8 mouse cellular contexts compared by ENCODE assay signal in genomic region chr11:58949480-58950431, GRCm38 (mm10). TPM values are rescaled to one million over a fixed set of nuclear protein-coding genes. Genes with fewer than 3 reads are reported as not detected.
DNase-seq lines count a peak whose midpoint lies in the region; ATAC-seq and TF ChIP-seq lines count a peak whose summit lies in the region.

No protein-coding gene starts in this region.

- WGBS in heart, postnatal 0 days: 26% methylated on average over 20 of the region's 20 CpGs
- WGBS in forebrain, embryonic 11.5 days: 2% methylated on average over 20 of the region's 20 CpGs

- peak overlapping the region; percentile 53 for H3K4me2 ChIP-seq in heart, postnatal 0 days (ENCODE audit: low read depth, low read length)
- H3K4me2 ChIP-seq in forebrain, embryonic 11.5 days (ENCODE audit: low read depth, low read length, severe bottlenecking): peak overlapping the region; percentile 62

- ATAC-seq in heart, postnatal 0 days (ENCODE audit: insufficient read depth, low read depth): no peak
- ATAC-seq in forebrain, embryonic 11.5 days (replicated peaks; ENCODE audit: low FRiP score): peak; percentile 57

- H3K4me1 ChIP-seq in heart, postnatal 0 days (ENCODE audit: control insufficient read depth, insufficient read depth): peaks cover 11% of the 10 kb centered on the region
- H3K4me1 ChIP-seq in forebrain, embryonic 11.5 days (replicated peaks; ENCODE audit: control insufficient read depth, insufficient read depth, low read length): peaks cover 4% of the 10 kb centered on the region; the same call in 1 of the 2 replicates

- H3K27ac ChIP-seq in heart, postnatal 0 days (ENCODE audit: low read depth): peak overlapping the region; percentile 61; the same call in 1 of the 2 replicates
- peak overlapping the region; percentile 96 for H3K27ac ChIP-seq in forebrain, embryonic 11.5 days (ENCODE audit: low read depth, low read length)
- no peak overlapping the region for H3K27ac ChIP-seq in gastrocnemius, adult 2 months

- H3K4me3 ChIP-seq in heart, postnatal 0 days (ENCODE audit: low read depth, low read length): peak overlapping the region; percentile 29
- H3K4me3 ChIP-seq in forebrain, embryonic 11.5 days (ENCODE audit: low read depth, low read length): peak overlapping the region; percentile 55
- H3K4me3 ChIP-seq in gastrocnemius, adult 2 months: no peak overlapping the region; the same call in 1 of the 2 replicates

- DNase-seq in heart, postnatal 0 days (ENCODE audit: low spot score): peak; percentile 5
- DNase-seq in heart, adult 8-10 months (ENCODE audit: low spot score): no peak
- peak; percentile 97 for DNase-seq in brain, adult 2 months (ENCODE audit: low read depth, low spot score)
- peak; percentile 80 for DNase-seq in forebrain, embryonic 11.5 days (ENCODE audit: low spot score)
- DNase-seq in left cerebral cortex, postnatal 36 days (ENCODE audit: low spot score in 2 of 2): peak; percentile 52 to 67
- peak; percentile 79 for DNase-seq in retina, embryonic 14.5 days (ENCODE audit: low spot score)
- DNase-seq in gastrocnemius, adult 2 months: no peak
- DNase-seq in ovary, postnatal 14 days (ENCODE audit: low spot score): no peak

- H3K9me3 ChIP-seq in heart, postnatal 0 days (replicated peaks; ENCODE audit: control insufficient read depth, low read length): no peaks in the 10 kb centered on the region
- H3K9me3 ChIP-seq in forebrain, embryonic 11.5 days (ENCODE audit: control insufficient read depth, low read length): no peaks in the 10 kb centered on the region

- peaks cover 29% of the 10 kb centered on the region for H3K27me3 ChIP-seq in heart, postnatal 0 days (ENCODE audit: control insufficient read depth, insufficient read depth, low read length)
- no peaks in the 10 kb centered on the region for H3K27me3 ChIP-seq in forebrain, embryonic 11.5 days (ENCODE audit: control insufficient read depth, insufficient read depth, low read length)

- no peak for TF ChIP-seq CTCF in heart, postnatal 0 days (IDR thresholded peaks at IDR 0.05; ENCODE audit: low read depth)
- no peak for TF ChIP-seq CTCF in gastrocnemius, adult 2 months (IDR thresholded peaks at IDR 0.05)

- intact Hi-C loops in left cerebral cortex, postnatal 36 days (cut with DNase I): no loop called here
- intact Hi-C loops in gastrocnemius, adult 2 months (cut with DNase I): no loop called here

- no peaks in the 10 kb centered on the region for H3K36me3 ChIP-seq in heart, postnatal 0 days (replicated peaks; ENCODE audit: control insufficient read depth, insufficient read depth, low read length)
- no peaks in the 10 kb centered on the region for H3K36me3 ChIP-seq in forebrain, embryonic 11.5 days (ENCODE audit: control insufficient read depth, insufficient read depth, low read length)

- no peak for TF ChIP-seq EP300 in heart, postnatal 0 days (IDR thresholded peaks at IDR 0.05; ENCODE audit: low read depth)

- no peak overlapping the region for H3K9ac ChIP-seq in heart, postnatal 0 days (replicated peaks; ENCODE audit: low read depth, low read length)
- peak overlapping the region; percentile 87 for H3K9ac ChIP-seq in forebrain, embryonic 11.5 days (ENCODE audit: low read length)

RNA-seq across cellular contexts. Expression of gene Hist3h2ba, which starts 1.0 kb away (rescaled TPM):
- 26.3 and 44.3 TPM in 2 replicates for total RNA-seq in heart, postnatal 0 days (2014; rRNA removed; ENCODE audit: low replicate concordance)
- polyA plus RNA-seq in heart, postnatal 0 days (2015; fragmentation: Nextera tagmentation; extraction: Ambion mirVana): 7.0 and 8.2 TPM in 2 replicates
- 1 to 10 TPM in 3 of 4 experiments, not detected in 1; 1.3 to 1.4 (median 1.3) TPM for total RNA-seq in heart, adult 8-10 months (2022)
- polyA plus RNA-seq in forebrain, embryonic 11.5 days (2014; fragmentation: Nextera tagmentation; extraction: Ambion mirVana): 84.9 and 93.6 TPM in 2 replicates
- 100 to 1,000 TPM; 103 to 124 TPM for total RNA-seq in left cerebral cortex, postnatal 36 days (2021)
- not detected for total RNA-seq in gastrocnemius, adult 2 months (2021)

RNA-seq across cellular contexts. Expression of gene Hist3h2a, which starts 4.7 kb away (rescaled TPM):
- 90.4 and 94.8 TPM in 2 replicates for total RNA-seq in heart, postnatal 0 days (2014; rRNA removed; ENCODE audit: low replicate concordance)
- polyA plus RNA-seq in heart, postnatal 0 days (2015; fragmentation: Nextera tagmentation; extraction: Ambion mirVana): 43.1 and 63.4 TPM in 2 replicates
- 10 to 100 TPM; 10.5 to 17.8 (median 16.0) TPM for total RNA-seq in heart, adult 8-10 months (2022)
- polyA plus RNA-seq in forebrain, embryonic 11.5 days (2014; fragmentation: Nextera tagmentation; extraction: Ambion mirVana): 52.9 and 54.1 TPM in 2 replicates
- total RNA-seq in left cerebral cortex, postnatal 36 days (2021): 10 to 100 TPM; 60.9 to 64.1 TPM
- 10 to 100 TPM; 10.5 to 11.3 TPM for total RNA-seq in gastrocnemius, adult 2 months (2021)

RNA-seq across cellular contexts. Expression of gene Trim17, which starts 4.7 kb away (rescaled TPM):
- total RNA-seq in heart, postnatal 0 days (2014; rRNA removed; ENCODE audit: low replicate concordance): 0.62 TPM in 1 of 2 replicates, not detected in the other
- 0.26 and 0.33 TPM in 2 replicates for polyA plus RNA-seq in heart, postnatal 0 days (2015; fragmentation: Nextera tagmentation; extraction: Ambion mirVana)
- under 1 TPM in 3 of 4 experiments, not detected in 1; 0.06 to 0.20 (median 0.08) TPM for total RNA-seq in heart, adult 8-10 months (2022)
- 0.21 and 0.75 TPM in 2 replicates for polyA plus RNA-seq in forebrain, embryonic 11.5 days (2014; fragmentation: Nextera tagmentation; extraction: Ambion mirVana)
- total RNA-seq in left cerebral cortex, postnatal 36 days (2021): 1 to 10 TPM; 4.8 to 5.7 TPM
- total RNA-seq in gastrocnemius, adult 2 months (2021): under 1 TPM; 0.08 to 0.33 TPM

RNA-seq across cellular contexts. Expression of gene Rnf187, which starts 11.0 kb away (rescaled TPM):
- total RNA-seq in heart, postnatal 0 days (2014; rRNA removed; ENCODE audit: low replicate concordance): 301 and 362 TPM in 2 replicates
- polyA plus RNA-seq in heart, postnatal 0 days (2015; fragmentation: Nextera tagmentation; extraction: Ambion mirVana): 145 and 147 TPM in 2 replicates
- 100 to 1,000 TPM; 165 to 184 (median 175) TPM for total RNA-seq in heart, adult 8-10 months (2022)
- 386 and 426 TPM in 2 replicates for polyA plus RNA-seq in forebrain, embryonic 11.5 days (2014; fragmentation: Nextera tagmentation; extraction: Ambion mirVana)
- total RNA-seq in left cerebral cortex, postnatal 36 days (2021): 100 to 1,000 TPM; 450 to 542 TPM
- total RNA-seq in gastrocnemius, adult 2 months (2021): 100 to 1,000 TPM in 1 of 2 experiments, 10 to 100 TPM in 1; 95.2 to 101 TPM

RNA-seq across cellular contexts. Expression of gene Trim11, which starts 28.1 kb away (rescaled TPM):
- 36.8 and 37.4 TPM in 2 replicates for total RNA-seq in heart, postnatal 0 days (2014; rRNA removed; ENCODE audit: low replicate concordance)
- 26.0 and 26.5 TPM in 2 replicates for polyA plus RNA-seq in heart, postnatal 0 days (2015; fragmentation: Nextera tagmentation; extraction: Ambion mirVana)
- 10 to 100 TPM; 14.7 to 18.9 (median 16.5) TPM for total RNA-seq in heart, adult 8-10 months (2022)
- polyA plus RNA-seq in forebrain, embryonic 11.5 days (2014; fragmentation: Nextera tagmentation; extraction: Ambion mirVana): 17.3 and 20.5 TPM in 2 replicates
- total RNA-seq in left cerebral cortex, postnatal 36 days (2021): 10 to 100 TPM; 21.0 to 24.9 TPM
- 1 to 10 TPM; 7.2 to 7.9 TPM for total RNA-seq in gastrocnemius, adult 2 months (2021)

Comparison
In these comparisons a context has a peak if more than half of its experiments do, and no peak if none do; other contexts are left out.
1. DNase-seq: peak in heart, postnatal 0 days (single experiment), brain, adult 2 months (single experiment), forebrain, embryonic 11.5 days (single experiment), left cerebral cortex, postnatal 36 days (2 of 2) and retina, embryonic 14.5 days (single experiment); none in heart, adult 8-10 months (single experiment), gastrocnemius, adult 2 months (single experiment) and ovary, postnatal 14 days (single experiment).
2. RNA of gene Hist3h2ba, which starts 1.0 kb away (total RNA-seq): 103 to 124 TPM in left cerebral cortex, postnatal 36 days and 26.3 to 44.3 TPM in heart, postnatal 0 days; 1.3 to 1.4 TPM in heart, adult 8-10 months and not detected in gastrocnemius, adult 2 months; every median in the first group is over 10 times any median in the second.